Mouse (Mus musculus) limb, embryonic 11.5 days (tissue): Measurements from ENCODE around the gene Nadsyn1. TPM values are rescaled to one million over a fixed set of nuclear protein-coding genes. Genes with fewer than 3 reads are reported as not detected.

Source experiments
- ATAC-seq: fragments of 200-750 bp; cut with Nextera tagmentation; 2 replicates; pipeline ENCODE4 v1.8.0; 2017; ENCODE audit warnings: low read depth; ENCODE audit not compliant: insufficient number of reproducible peaks, low FRiP score, low TSS enrichment
- DNase-seq: peaks from one replicate; pipeline ENCODE4 v3.0.0-alpha.2; 2015; ENCODE audit warnings: low spot score
- H3K27ac ChIP-seq: fragments of 300-500 bp; sonication (generic); replicated peaks from 2 replicates; pipeline ENCODE4 v1.5.1; 2014; ENCODE audit warnings: low read depth, mild to moderate bottlenecking, low read length
- H3K27me3 ChIP-seq: fragments of 300-500 bp; sonication (generic); 2 replicates; pipeline ENCODE4 v1.6.1; 2014; ENCODE audit warnings: mild to moderate bottlenecking, low read length, mixed read lengths; ENCODE audit not compliant: control insufficient read depth, insufficient read depth
- H3K36me3 ChIP-seq: fragments of 300-500 bp; sonication (generic); 2 replicates; pipeline ENCODE4 v1.6.1; 2014; ENCODE audit warnings: mild to moderate bottlenecking, low read length, moderate library complexity, mixed read lengths; ENCODE audit not compliant: control insufficient read depth, insufficient read depth
- H3K4me1 ChIP-seq: fragments of 300-500 bp; sonication (generic); 2 replicates; pipeline ENCODE4 v1.6.1; 2014; ENCODE audit warnings: low read length, mixed read lengths; ENCODE audit not compliant: control insufficient read depth, insufficient read depth
- H3K4me2 ChIP-seq: fragments of 300-500 bp; sonication (generic); 2 replicates; pipeline ENCODE4 v1.6.1; 2014; ENCODE audit warnings: low read depth, mild to moderate bottlenecking, moderate library complexity; ENCODE audit not compliant: severe bottlenecking
- H3K4me3 ChIP-seq: fragments of 300-500 bp; sonication (generic); 2 replicates; pipeline ENCODE4 v1.5.1; 2014; ENCODE audit warnings: low read depth, low read length
- H3K9ac ChIP-seq: fragments of 300-500 bp; sonication (generic); 2 replicates; pipeline ENCODE4 v1.6.1; 2014; ENCODE audit warnings: mild to moderate bottlenecking, low read length
- H3K9me3 ChIP-seq: fragments of 300-500 bp; sonication (generic); 2 replicates; pipeline ENCODE4 v1.6.1; 2016; ENCODE audit warnings: low read length; ENCODE audit not compliant: control insufficient read depth
- WGBS: fragments of 180-500 bp; shearing (Covaris S2); extraction: QIAGEN DNeasy Blood & Tissue Kit; methylation state at CpG from one replicate; pipeline ENCODE4 v1.1.7; 2014; 5-methylcytosine and 5-hydroxymethylcytosine counted together
- polyA plus RNA-seq: library from polyadenylated mRNA; unstranded; fragments of >200 nt; fragmentation: Nextera tagmentation; extraction: Ambion mirVana; gene quantifications from 2 replicates; pipeline ENCODE4 v1.2.1, GENCODE M21; 2014

The Nadsyn1 gene
- polyA plus RNA-seq, 1 experiment from 2014 or later = 8.4 TPM

GRCm38 (mm10) chr7:143823266-143823605 is 587 bp upstream of the Nadsyn1 start:
- peak; percentile 2; the same call in 1 of the 2 replicates for ATAC-seq
- DNase-seq = no peak
- Histone ChIP-seq H3K27ac (peak overlapping the region; percentile 48), H3K9me3 (no peaks in the 10 kb centered on the region), H3K4me3 (peak overlapping the region; percentile 60), H3K4me2 (peak overlapping the region; percentile 63), H3K27me3 (no peaks in the 10 kb centered on the region), H3K36me3 (peaks cover 3% of the 10 kb centered on the region), H3K4me1 (peaks cover 6% of the 10 kb centered on the region; the same call in 1 of the 2 replicates), H3K9ac (peak overlapping the region; percentile 48)
- WGBS = 82% methylated on average over 4 of the region's 4 CpGs

DNA sequence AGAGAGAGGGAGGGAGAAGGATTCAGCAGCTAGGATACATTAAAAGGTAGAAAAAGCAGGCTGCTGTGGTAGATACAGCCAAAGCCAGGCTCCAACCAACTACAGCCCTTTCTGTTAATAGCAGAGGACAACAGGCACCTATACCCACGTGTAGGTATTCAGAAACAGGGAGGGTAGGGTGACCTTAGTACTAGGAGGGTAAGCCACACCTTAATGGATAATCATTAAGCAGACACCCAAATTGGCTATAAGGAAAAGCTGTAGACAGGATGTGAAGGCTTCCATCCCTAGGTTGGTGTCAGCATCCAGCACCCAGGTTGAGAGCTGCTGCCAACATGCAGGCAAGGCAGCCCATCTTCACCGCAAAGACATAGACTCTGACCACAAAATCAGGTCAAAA is 1.4 kb downstream of the Nadsyn1 start:
- DNase-seq (no peak), ATAC-seq (no peak)
- no peak overlapping the region for H3K4me2 ChIP-seq
- H3K36me3 ChIP-seq = peaks cover 7% of the 10 kb centered on the region
- H3K9ac ChIP-seq = no peak overlapping the region
- H3K27ac ChIP-seq = no peak overlapping the region
- 86% methylated on average over 2 of the region's 2 CpGs for WGBS
- H3K4me1 ChIP-seq = peaks cover 6% of the 10 kb centered on the region; the same call in 1 of the 2 replicates
- H3K27me3 ChIP-seq = no peaks in the 10 kb centered on the region
- H3K9me3 ChIP-seq = no peaks in the 10 kb centered on the region
- no peak overlapping the region for H3K4me3 ChIP-seq

DNA sequence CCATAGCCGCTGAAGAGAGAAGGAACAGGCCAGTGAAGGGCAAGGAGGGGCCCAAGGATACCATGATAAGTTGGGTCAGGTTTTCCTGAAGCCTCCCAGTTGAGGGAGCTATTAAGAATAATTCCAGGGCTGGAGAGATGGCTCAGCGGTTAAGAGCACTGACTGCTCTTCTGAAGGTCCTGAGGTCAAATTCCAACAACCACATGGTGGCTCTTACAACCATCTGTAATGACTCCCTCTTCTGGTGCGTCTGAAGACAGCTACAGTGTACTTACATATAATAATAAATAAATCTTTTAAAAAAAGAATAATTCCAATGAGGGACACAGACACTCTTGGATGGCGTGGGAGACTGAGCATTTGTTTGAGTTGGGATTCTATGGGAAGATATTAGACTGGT is 3.4 kb downstream of the Nadsyn1 start:
- H3K4me2 ChIP-seq = no peak overlapping the region
- peaks cover 7% of the 10 kb centered on the region for H3K36me3 ChIP-seq
- WGBS = 72% methylated on average over 4 of the region's 4 CpGs
- no peaks in the 10 kb centered on the region for H3K27me3 ChIP-seq
- H3K9me3 ChIP-seq = no peaks in the 10 kb centered on the region
- H3K27ac ChIP-seq = no peak overlapping the region
- no peak for ATAC-seq
- DNase-seq = no peak
- H3K9ac ChIP-seq = no peak overlapping the region
- H3K4me1 ChIP-seq = peaks cover 6% of the 10 kb centered on the region; the same call in 1 of the 2 replicates
- no peak overlapping the region for H3K4me3 ChIP-seq

DNA sequence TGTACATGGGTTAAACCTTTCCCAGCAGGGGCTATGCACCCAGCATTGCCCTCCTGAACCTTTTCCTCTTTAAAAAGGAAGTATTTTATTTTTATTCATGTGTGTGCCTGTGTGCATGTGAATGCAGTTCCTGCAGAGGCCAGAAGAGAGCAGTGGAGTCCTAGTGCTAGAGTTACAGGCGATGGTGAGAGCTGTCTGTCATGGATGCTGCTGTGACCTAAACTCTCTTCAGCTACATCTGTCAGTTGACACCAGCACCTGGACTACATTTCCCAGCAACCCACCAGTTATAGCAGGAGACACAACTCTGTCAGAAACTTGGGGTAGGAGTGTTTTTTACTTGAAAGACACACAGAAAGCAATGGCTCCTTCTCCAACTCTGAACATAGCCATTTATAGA is 13.7 kb downstream of the Nadsyn1 start:
- Histone ChIP-seq H3K36me3 (peaks cover 12% of the 10 kb centered on the region; the same call in 1 of the 2 replicates), H3K27me3 (no peaks in the 10 kb centered on the region), H3K9me3 (no peaks in the 10 kb centered on the region), H3K4me2 (no peak overlapping the region), H3K9ac (no peak overlapping the region), H3K27ac (no peak overlapping the region), H3K4me1 (no peaks in the 10 kb centered on the region), H3K4me3 (no peak overlapping the region)
- DNase-seq = no peak
- WGBS = 50% methylated on average over 1 of the region's 1 CpGs
- ATAC-seq = no peak

- H3K9me3 ChIP-seq = no peaks in the 10 kb centered on the region
- ATAC-seq (no peak), DNase-seq (no peak)
- H3K4me1 ChIP-seq = no peaks in the 10 kb centered on the region
- no peak overlapping the region for H3K9ac ChIP-seq
- H3K27ac ChIP-seq = no peak overlapping the region
- H3K4me2 ChIP-seq = no peak overlapping the region
- H3K4me3 ChIP-seq = no peak overlapping the region
- WGBS = 82% methylated on average over 5 of the region's 5 CpGs
- H3K27me3 ChIP-seq = no peaks in the 10 kb centered on the region
- peaks cover 8% of the 10 kb centered on the region; the same call in 1 of the 2 replicates for H3K36me3 ChIP-seq
These were observed 17.4 kb downstream of the Nadsyn1 start for GRCm38 (mm10) chr7:143805199-143805624.

DNA sequence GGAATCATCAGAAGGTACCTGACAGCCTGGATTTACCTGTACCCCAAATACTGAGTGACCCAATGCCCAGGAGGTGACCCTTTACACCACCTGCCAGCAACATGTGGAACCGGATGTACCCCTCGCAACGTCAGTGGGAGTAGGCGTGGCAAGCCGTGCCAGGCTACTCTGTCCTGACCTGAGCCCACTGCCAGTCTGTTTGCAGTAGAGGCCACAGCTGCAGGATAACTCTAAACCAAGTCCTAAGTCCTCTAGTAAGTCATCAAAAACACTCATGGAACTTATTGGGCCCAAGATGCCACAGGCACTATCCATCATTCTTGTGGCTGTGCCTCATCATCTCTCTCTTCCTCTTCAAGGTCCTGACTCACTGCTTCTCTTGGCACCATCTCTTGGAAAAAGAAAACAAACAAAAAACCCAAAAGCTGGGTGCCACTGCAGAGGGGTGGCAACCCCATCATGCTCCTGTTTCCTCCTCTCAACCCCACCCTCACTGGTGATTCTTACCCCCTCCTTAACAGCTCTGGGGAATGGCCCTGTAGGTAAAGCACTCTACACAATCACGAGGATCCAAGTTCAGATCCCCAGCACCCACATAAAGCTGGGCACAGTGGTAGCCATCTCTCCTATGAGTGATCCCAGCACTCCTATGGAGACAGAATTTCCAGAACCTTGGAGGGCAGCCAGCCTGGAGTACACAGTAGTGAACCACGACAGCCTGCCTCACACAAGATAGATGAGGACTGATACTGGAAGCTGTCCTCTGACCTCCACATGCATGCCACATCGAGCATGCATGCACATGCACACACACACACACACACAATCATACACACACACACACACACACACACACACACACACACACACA is 21.2 kb downstream of the Nadsyn1 start:
- Histone ChIP-seq H3K27me3 (no peaks in the 10 kb centered on the region), H3K9me3 (no peaks in the 10 kb centered on the region), H3K4me2 (no peak overlapping the region), H3K36me3 (peaks cover 15% of the 10 kb centered on the region; the same call in 1 of the 2 replicates), H3K4me1 (no peaks in the 10 kb centered on the region), H3K4me3 (no peak overlapping the region), H3K9ac (no peak overlapping the region), H3K27ac (no peak overlapping the region)
- WGBS = 91% methylated on average over 8 of the region's 8 CpGs
- DNase-seq (no peak), ATAC-seq (no peak)

- Histone ChIP-seq H3K27ac (no peak overlapping the region), H3K27me3 (no peaks in the 10 kb centered on the region), H3K4me2 (no peak overlapping the region), H3K9me3 (no peaks in the 10 kb centered on the region), H3K36me3 (peaks cover 13% of the 10 kb centered on the region; the same call in 1 of the 2 replicates), H3K4me1 (no peaks in the 10 kb centered on the region), H3K9ac (no peak overlapping the region), H3K4me3 (no peak overlapping the region)
- WGBS = 94% methylated on average over 1 of the region's 1 CpGs
- DNase-seq (no peak), ATAC-seq (no peak)
These were observed 21.9 kb downstream of the Nadsyn1 start for GRCm38 (mm10) chr7:143800770-143801169.

GRCm38 (mm10) chr7:143798783-143799182 is 23.9 kb downstream of the Nadsyn1 start:
- ATAC-seq = no peak
- H3K36me3 ChIP-seq = peaks cover 11% of the 10 kb centered on the region; the same call in 1 of the 2 replicates
- 95% methylated on average over 4 of the region's 4 CpGs for WGBS
- H3K9me3 ChIP-seq = no peaks in the 10 kb centered on the region
- no peaks in the 10 kb centered on the region for H3K27me3 ChIP-seq
- no peak overlapping the region for H3K4me2 ChIP-seq
- DNase-seq = no peak
- no peak overlapping the region for H3K4me3 ChIP-seq
- H3K9ac ChIP-seq = no peak overlapping the region
- H3K27ac ChIP-seq = no peak overlapping the region
- H3K4me1 ChIP-seq = no peaks in the 10 kb centered on the region
